8 mouse cellular contexts compared by ENCODE assay signal in genomic region chr1:72718846-72719245, GRCm38 (mm10). TPM values are rescaled to one million over a fixed set of nuclear protein-coding genes. Genes with fewer than 3 reads are reported as not detected.
DNase-seq lines count a peak whose midpoint lies in the region; ATAC-seq lines count a peak whose summit lies in the region.

No protein-coding gene starts in this region.

- peak; percentile 57 for DNase-seq in gastrocnemius, adult 18-20 months (ENCODE audit: low spot score)
- DNase-seq in gastrocnemius, postnatal 25 days: no peak
- DNase-seq in embryo, embryonic 9.5 days (ENCODE audit: extremely low spot score): peak; percentile 74
- DNase-seq in heart, postnatal 4 days: peak; percentile 72
- DNase-seq in layer of hippocampus, adult 9-11 months: peak; percentile 12
- DNase-seq in lung, postnatal 36 days: peak; percentile 74
- peak; percentile 13 to 47 for DNase-seq in spleen, adult 18-20 months

- ATAC-seq in activated CD4-positive, CD25-positive, alpha-beta regulatory T cell, adult 4 months: peak; percentile 68

RNA-seq across cellular contexts. Expression of gene Rpl37a, which starts 7.8 kb away (rescaled TPM):
- total RNA-seq in gastrocnemius, adult 18-20 months (2021): 100 to 1,000 TPM; 566 to 581 TPM
- 100 to 1,000 TPM; 500 to 526 TPM for total RNA-seq in gastrocnemius, postnatal 25 days (2021)
- polyA plus RNA-seq in activated CD4-positive, CD25-positive, alpha-beta regulatory T cell, adult 4 months (2017; shearing (Covaris generic)): 1,000 to 10,000 TPM; 2,620 to 2,910 TPM
- 100 to 1,000 TPM; 918 to 961 TPM for total RNA-seq in heart, postnatal 4 days (2021)

RNA-seq across cellular contexts. Expression of gene Ankar, which starts 18.5 kb away (rescaled TPM):
- total RNA-seq in gastrocnemius, adult 18-20 months (2021): not detected
- not detected for total RNA-seq in gastrocnemius, postnatal 25 days (2021)
- not detected for polyA plus RNA-seq in activated CD4-positive, CD25-positive, alpha-beta regulatory T cell, adult 4 months (2017; shearing (Covaris generic))
- total RNA-seq in heart, postnatal 4 days (2021): not detected
